Mouse (Mus musculus): ENCODE measurements at regions not wholly inside any gene's neighbourhood (a gene's known extent, or its start where the extent isn't known, plus 50 kb on each side); places are given as distances from the start of the nearest gene placed in this dataset.

GRCm38 (mm10) chr2:61100854-61101253, 137.9 kb upstream of the Rbms1 start:
- TF ChIP-seq CTCF (IDR thresholded peaks at IDR 0.05; ENCODE audit: low read depth) (no peak), EP300 (IDR thresholded peaks at IDR 0.05; ENCODE audit: low read depth) (no peak)
